Mouse (Mus musculus) MEL (cell line): ENCODE results near the gene Tmem248.

Experiments
- CTCF ChIP-seq, 3 experiments: IDR thresholded peaks in 2 of 3; conservative IDR thresholded peaks in 1 of 3; 2 replicates each; pipeline ENCODE4 v1.5.1; 2011 to 2012; ENCODE audit warnings: low read length in 3 of 3, low read depth in 2 of 3, mild to moderate bottlenecking in 2 of 3, improper control_type of control experiment in 1 of 3, inconsistent platforms in 1 of 3, mixed read lengths in 1 of 3, moderate library complexity in 1 of 3; ENCODE audit not compliant: control insufficient read depth in 1 of 3, insufficient read depth in 1 of 3, poor library complexity in 1 of 3, severe bottlenecking in 1 of 3
- ELF1 ChIP-seq: IDR thresholded peaks from 2 replicates; pipeline ENCODE4 v1.6.1; 2014; ENCODE audit warnings: low read depth, mild to moderate bottlenecking, inconsistent platforms, low read length, improper control_type of control experiment, moderate library complexity
- KAT2A ChIP-seq: conservative IDR thresholded peaks from 2 replicates; pipeline ENCODE4 v1.6.1; 2012; ENCODE audit warnings: low read depth, low read length, improper control_type of control experiment, inconsistent platforms
- MXI1 ChIP-seq: IDR thresholded peaks from 2 replicates; pipeline ENCODE4 v1.6.1; 2011; ENCODE audit warnings: mild to moderate bottlenecking, low read depth, low read length, improper control_type of control experiment
- POLR2AphosphoS2 ChIP-seq: IDR thresholded peaks from 2 replicates; pipeline ENCODE4 v1.6.1; 2011; ENCODE audit warnings: low read length, improper control_type of control experiment
- POLR2AphosphoS5 ChIP-seq: IDR thresholded peaks from 2 replicates; pipeline ENCODE4 v1.6.1; 2012; ENCODE audit warnings: low read depth, borderline replicate concordance, mild to moderate bottlenecking, inconsistent platforms, low read length, moderate library complexity, mixed read lengths
- ZNF384 ChIP-seq: IDR thresholded peaks from 2 replicates; pipeline ENCODE4 v1.6.1; 2012; ENCODE audit warnings: low read depth, mild to moderate bottlenecking, inconsistent platforms, low read length, improper control_type of control experiment

DNA sequence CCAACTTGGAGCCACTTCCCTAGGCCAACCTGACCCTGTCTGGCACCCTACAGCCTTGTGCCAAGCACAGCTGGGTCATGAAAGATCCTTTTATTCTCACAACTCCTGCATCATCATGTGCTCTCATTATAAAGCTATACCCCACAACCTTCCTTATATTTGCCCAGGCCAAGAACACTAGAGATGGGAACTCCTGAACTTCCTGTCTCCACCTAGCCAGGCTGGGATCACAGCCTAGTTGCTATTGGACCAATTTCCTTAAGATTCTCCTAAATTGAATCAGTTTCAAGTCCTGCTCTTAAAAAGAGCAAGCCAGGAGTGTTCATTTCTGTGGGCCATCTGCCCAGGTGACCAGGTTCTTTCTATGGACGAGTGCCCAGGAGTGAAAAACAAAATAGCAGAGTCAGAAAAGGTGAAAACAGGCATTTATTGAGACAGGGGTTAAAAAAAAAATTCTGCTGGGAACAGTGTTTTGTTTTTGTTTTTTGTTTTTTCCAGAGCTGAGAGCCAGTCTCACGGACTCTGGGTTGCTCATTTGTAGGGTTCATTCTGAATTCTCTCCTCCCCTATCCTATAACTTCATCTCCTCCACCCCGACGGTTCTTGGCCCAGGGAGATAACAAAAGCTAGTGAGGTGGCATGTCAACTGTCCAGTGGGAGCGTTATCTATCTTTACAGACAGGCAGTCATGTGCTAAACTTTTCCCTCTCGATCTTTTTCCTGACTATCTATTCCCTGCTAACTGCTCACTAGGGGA, 46.0 kb upstream of the Tmem248 start:
- TF ChIP-seq CTCF (IDR thresholded peaks at IDR 0.05 in 2 of 3, conservative IDR thresholded peaks at IDR 0.05 in 1 of 3; ENCODE audit: control insufficient read depth in 1 of 3, insufficient read depth in 1 of 3, low read depth in 2 of 3, low read length in 3 of 3, poor library complexity in 1 of 3, severe bottlenecking in 1 of 3) = no peak
- TF ChIP-seq ELF1 = no peak; the same call in 1 of the 2 replicates
- TF ChIP-seq POLR2AphosphoS2 = peak; percentile 93
- no peak for TF ChIP-seq KAT2A
- TF ChIP-seq MXI1 = peak; percentile 94
- no peak; the same call in 1 of the 2 replicates for TF ChIP-seq POLR2AphosphoS5
- TF ChIP-seq ZNF384 = peak; percentile 52
